Mouse (Mus musculus): Measurements from ENCODE around the gene Tpm1.

Tpm1 gene

GRCm38 (mm10) chr9:67049086-67049824 lies at the start of gene Tpm1:
TSS of gene Tpm1 (minus strand) at chr9:67049406.
- DNase-seq (ENCODE audit: low read depth, low spot score), result peak; percentile 86

GRCm38 (mm10) chr9:67094371-67094770 lies 45.2 kb upstream of the Tpm1 start:
- no peak for DNase-seq (ENCODE audit: low read depth, low spot score)

- no peak for DNase-seq (ENCODE audit: low read depth, low spot score)
These were observed 43.0 kb upstream of the Tpm1 start for GRCm38 (mm10) chr9:67092210-67092609.

- no peak for DNase-seq (ENCODE audit: low read depth, low spot score)
These were observed 42.4 kb upstream of the Tpm1 start for GRCm38 (mm10) chr9:67091598-67091997.

- no peak for DNase-seq (ENCODE audit: low read depth, low spot score)
These were observed 41.9 kb upstream of the Tpm1 start for GRCm38 (mm10) chr9:67091151-67091550.

GRCm38 (mm10) chr9:67090633-67091045 lies 41.4 kb upstream of the Tpm1 start:
- no peak for DNase-seq (ENCODE audit: low read depth, low spot score)

- no peak for DNase-seq (ENCODE audit: low read depth, low spot score)
These were observed 40.0 kb upstream of the Tpm1 start for GRCm38 (mm10) chr9:67089167-67089566.

GRCm38 (mm10) chr9:67083801-67084200 lies 34.6 kb upstream of the Tpm1 start:
- DNase-seq (ENCODE audit: low read depth, low spot score), result no peak

- no peak for DNase-seq (ENCODE audit: low read depth, low spot score)
These were observed 32.5 kb upstream of the Tpm1 start for GRCm38 (mm10) chr9:67081688-67082087.

- DNase-seq (ENCODE audit: low read depth, low spot score), result peak; percentile 44
These were observed 28.6 kb upstream of the Tpm1 start for GRCm38 (mm10) chr9:67077658-67078319.

GRCm38 (mm10) chr9:67077266-67077657 lies 28.1 kb upstream of the Tpm1 start:
- no peak for DNase-seq (ENCODE audit: low read depth, low spot score)

GRCm38 (mm10) chr9:67072182-67072581 lies 23.0 kb upstream of the Tpm1 start:
- DNase-seq (ENCODE audit: low read depth, low spot score), result no peak

- no peak for DNase-seq (ENCODE audit: low read depth, low spot score)
These were observed 22.4 kb upstream of the Tpm1 start for GRCm38 (mm10) chr9:67071596-67071995.

GRCm38 (mm10) chr9:67071103-67071502 lies 21.9 kb upstream of the Tpm1 start:
- DNase-seq (ENCODE audit: low read depth, low spot score), result no peak

GRCm38 (mm10) chr9:67066616-67067015 lies 17.4 kb upstream of the Tpm1 start:
- no peak for DNase-seq (ENCODE audit: low read depth, low spot score)

GRCm38 (mm10) chr9:67059714-67060113 lies 10.5 kb upstream of the Tpm1 start:
- no peak for DNase-seq (ENCODE audit: low read depth, low spot score)

- no peak for DNase-seq (ENCODE audit: low read depth, low spot score)
These were observed 9.2 kb upstream of the Tpm1 start for GRCm38 (mm10) chr9:67058366-67058765.

- DNase-seq (ENCODE audit: low read depth, low spot score), result no peak
These were observed 1.6 kb upstream of the Tpm1 start for GRCm38 (mm10) chr9:67050736-67051337.

GRCm38 (mm10) chr9:67049836-67050235 lies 630 bp upstream of the Tpm1 start:
- DNase-seq (ENCODE audit: low read depth, low spot score), result no peak

- no peak for DNase-seq (ENCODE audit: low read depth, low spot score)
These were observed 622 bp downstream of the Tpm1 start for GRCm38 (mm10) chr9:67048483-67049085.

GRCm38 (mm10) chr9:67047606-67048482 lies 1.4 kb downstream of the Tpm1 start:
- DNase-seq (ENCODE audit: low read depth, low spot score), result no peak
